Mouse (Mus musculus) liver, postnatal 0 days (tissue): ENCODE data around the gene Raet1e.
"Not testable (repeated sequence)": the region's sequence is repeated elsewhere in the genome, so short reads cannot be mapped to it uniquely, and the experiment has no call there.

ENCODE experiments used
- CTCF ChIP-seq: sonication (generic); IDR thresholded peaks from 2 replicates; pipeline ENCODE4 v1.5.1; 2016; ENCODE audit warnings: antibody characterized with exemption, low read depth
- EP300 ChIP-seq: IDR thresholded peaks from 2 replicates; pipeline ENCODE4 v1.6.1; 2016; ENCODE audit warnings: antibody characterized with exemption, low read depth, mild to moderate bottlenecking

- not testable (repeated sequence) for TF ChIP-seq EP300, CTCF
Observed at GRCm38 (mm10) chr10:22167061-22167460, 8.7 kb downstream of the Raet1e start.
